Mouse (Mus musculus) brain, embryonic 18.5 days (tissue): ENCODE data around the gene Mmaa.

Experiments
- DNase-seq: peaks from one replicate; pipeline ENCODE4 v3.0.0-alpha.2; 2012; ENCODE audit warnings: low read depth, low spot score

The Mmaa gene

GRCm38 (mm10) chr8:79288681-79289080 lies 6.1 kb downstream of the Mmaa start:
- no peak for DNase-seq

- no peak for DNase-seq
Measured at GRCm38 (mm10) chr8:79288250-79288649, 6.5 kb downstream of the Mmaa start.

GRCm38 (mm10) chr8:79286424-79286823 lies 8.3 kb downstream of the Mmaa start:
- no peak for DNase-seq

- no peak for DNase-seq
Measured at GRCm38 (mm10) chr8:79284626-79285025, 10.1 kb downstream of the Mmaa start.

GRCm38 (mm10) chr8:79281376-79281890 lies 13.3 kb downstream of the Mmaa start:
- no peak for DNase-seq

GRCm38 (mm10) chr8:79277264-79277870 lies 17.4 kb downstream of the Mmaa start:
- no peak for DNase-seq

GRCm38 (mm10) chr8:79274940-79275339 lies 19.8 kb downstream of the Mmaa start:
- DNase-seq = no peak

- no peak for DNase-seq
Measured at GRCm38 (mm10) chr8:79273776-79274175, 21.0 kb downstream of the Mmaa start.

- DNase-seq = no peak
Measured at GRCm38 (mm10) chr8:79272676-79273075, 22.1 kb downstream of the Mmaa start.

GRCm38 (mm10) chr8:79268921-79269320 lies 25.8 kb downstream of the Mmaa start:
- no peak for DNase-seq

GRCm38 (mm10) chr8:79261920-79262319 lies 32.8 kb downstream of the Mmaa start:
- DNase-seq = no peak

GRCm38 (mm10) chr8:79256076-79256705 lies 38.5 kb downstream of the Mmaa start:
- no peak for DNase-seq

GRCm38 (mm10) chr8:79253742-79254141 lies 41.0 kb downstream of the Mmaa start:
- DNase-seq = no peak

- no peak for DNase-seq
Measured at GRCm38 (mm10) chr8:79248470-79248869, 46.3 kb downstream of the Mmaa start, which contains the start of gene 1700011L22Rik. 1700011L22Rik (minus strand) TSS chr8:79248570.

- no peak for DNase-seq
Measured at GRCm38 (mm10) chr8:79243422-79243821, 51.3 kb downstream of the Mmaa start.

- no peak for DNase-seq
Measured at GRCm38 (mm10) chr8:79239996-79240395, 54.7 kb downstream of the Mmaa start.

GRCm38 (mm10) chr8:79239320-79239719 lies 55.4 kb downstream of the Mmaa start:
- DNase-seq = no peak

- no peak for DNase-seq
Measured at GRCm38 (mm10) chr8:79229266-79229888, 65.4 kb downstream of the Mmaa start.

GRCm38 (mm10) chr8:79227916-79228315 lies 66.8 kb downstream of the Mmaa start:
- DNase-seq = no peak

GRCm38 (mm10) chr8:79227194-79227593 lies 67.5 kb downstream of the Mmaa start:
- no peak for DNase-seq

GRCm38 (mm10) chr8:79226046-79226445 lies 68.7 kb downstream of the Mmaa start:
- no peak for DNase-seq

GRCm38 (mm10) chr8:79225586-79225985 lies 69.2 kb downstream of the Mmaa start:
- DNase-seq = no peak

GRCm38 (mm10) chr8:79224363-79224762 lies 70.4 kb downstream of the Mmaa start:
- DNase-seq = no peak
